Mouse (Mus musculus) kidney, adult 8-10 months (tissue): ENCODE data around the gene Fndc8.
"Not testable (repeated sequence)": the region's sequence is repeated elsewhere in the genome, so short reads cannot be mapped to it uniquely, and the experiment has no call there.

Experiments
- DNase-seq, 2 experiments: peaks; one replicate each; pipeline ENCODE4 v3.0.0; 2022

Fndc8 gene

DNA sequence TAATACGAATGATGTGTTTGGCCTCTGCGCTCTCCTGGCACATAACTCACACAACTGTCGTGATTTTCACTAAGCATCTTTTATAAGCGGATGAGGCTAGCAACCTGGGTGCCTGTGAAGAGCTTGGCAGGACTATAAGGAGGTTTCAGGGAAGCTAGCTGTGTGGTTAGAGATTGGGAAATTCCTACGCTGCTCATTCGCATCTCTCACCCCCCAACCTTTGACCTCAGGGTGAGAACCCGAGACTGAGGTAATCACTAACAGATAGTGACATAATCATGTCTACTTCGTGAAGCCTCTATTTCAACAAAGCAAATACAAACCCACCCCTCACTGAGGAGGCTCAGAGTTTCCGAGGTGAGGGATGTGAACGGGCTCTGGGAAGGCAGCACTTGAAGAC lies 28.8 kb downstream of the Fndc8 start:
- no peak for DNase-seq

DNA sequence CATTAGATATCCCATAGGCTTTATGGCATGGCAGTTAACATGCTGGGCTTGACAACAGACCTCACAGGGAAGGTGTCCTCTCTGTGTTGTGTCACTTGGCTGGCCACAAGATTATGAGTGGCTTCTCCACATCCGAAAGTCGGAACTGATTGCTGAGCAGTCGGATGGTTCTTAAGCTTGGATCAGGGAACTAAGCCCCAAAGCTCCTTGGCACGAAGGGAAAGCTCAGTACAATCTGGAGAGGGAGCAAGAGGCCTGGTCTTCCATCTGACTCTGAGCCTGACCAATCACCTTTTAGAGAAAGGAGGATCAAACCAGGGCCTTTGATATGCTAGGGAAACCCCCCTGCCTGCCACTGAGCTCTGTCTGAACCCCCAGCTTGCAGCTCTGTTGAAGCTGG lies 29.8 kb downstream of the Fndc8 start:
- DNase-seq = no peak

DNA sequence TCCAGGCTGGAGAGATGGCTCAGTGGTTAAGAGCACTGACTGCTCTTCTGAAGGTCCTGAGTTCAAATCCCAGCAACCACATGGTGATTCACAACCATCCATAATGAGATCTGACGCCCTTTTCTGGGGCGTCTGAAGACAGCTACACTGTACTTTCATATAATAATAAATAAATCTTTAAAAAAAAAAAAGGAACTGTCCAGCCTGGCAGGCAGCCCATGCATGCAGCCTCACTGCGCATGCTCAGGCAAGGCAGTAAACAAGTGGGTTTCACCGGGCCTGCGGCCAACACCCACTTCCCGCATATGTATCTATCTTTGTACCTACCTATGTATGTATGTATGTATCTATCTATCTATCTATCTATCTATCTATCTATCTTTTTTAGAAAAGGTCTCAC lies 32.0 kb downstream of the Fndc8 start:
- DNase-seq = not testable (repeated sequence)

DNA sequence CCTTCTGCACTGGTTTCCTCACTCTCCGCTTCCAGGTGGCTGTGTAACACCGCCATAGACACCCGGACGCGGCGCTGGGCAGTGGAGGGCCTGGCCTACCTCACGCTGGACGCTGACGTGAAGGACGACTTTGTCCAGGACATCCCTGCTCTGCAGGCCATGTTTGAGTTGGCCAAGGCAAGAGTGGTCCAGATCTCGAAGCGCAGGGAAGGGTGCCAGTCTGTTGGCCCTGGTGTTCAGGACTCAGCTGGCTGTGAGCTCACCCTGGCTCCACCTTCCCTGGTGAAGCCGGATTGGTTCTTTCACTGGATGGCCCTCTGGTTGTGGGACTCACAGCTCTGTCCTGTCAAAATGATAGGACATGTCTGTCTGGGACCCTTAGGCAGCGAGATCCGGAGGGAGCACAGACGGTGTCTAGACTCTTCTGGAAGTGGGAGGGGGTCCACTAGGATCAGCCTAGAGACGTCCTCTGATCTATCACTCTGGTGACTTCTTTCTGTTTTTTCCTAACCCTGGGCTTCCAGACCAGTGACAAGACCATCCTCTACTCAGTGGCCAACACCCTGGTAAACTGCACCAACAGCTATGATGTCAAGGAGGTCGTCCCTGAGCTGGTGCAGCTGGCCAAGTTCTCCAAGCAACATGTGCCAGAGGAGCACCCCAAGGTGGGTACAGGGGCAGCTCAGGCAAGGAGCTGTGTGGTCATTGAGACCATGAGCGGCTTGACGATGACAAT lies 37.1 kb downstream of the Fndc8 start:
- no peak for DNase-seq

DNA sequence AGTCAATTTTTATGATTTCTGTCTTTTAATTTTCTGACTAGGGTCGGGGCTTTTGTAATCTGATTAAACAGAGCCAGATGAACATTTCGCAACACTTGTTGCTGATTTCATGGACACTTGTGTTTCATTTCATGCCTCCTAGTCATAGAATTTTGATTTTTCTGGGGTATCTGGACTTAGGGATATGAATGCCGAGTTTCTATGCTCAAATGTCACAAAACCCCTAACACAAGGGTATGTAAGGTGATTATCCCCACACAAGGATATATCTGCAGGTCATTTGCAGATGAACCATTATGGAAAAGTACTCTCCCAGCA lies 37.7 kb downstream of the Fndc8 start:
- DNase-seq = no peak

DNA sequence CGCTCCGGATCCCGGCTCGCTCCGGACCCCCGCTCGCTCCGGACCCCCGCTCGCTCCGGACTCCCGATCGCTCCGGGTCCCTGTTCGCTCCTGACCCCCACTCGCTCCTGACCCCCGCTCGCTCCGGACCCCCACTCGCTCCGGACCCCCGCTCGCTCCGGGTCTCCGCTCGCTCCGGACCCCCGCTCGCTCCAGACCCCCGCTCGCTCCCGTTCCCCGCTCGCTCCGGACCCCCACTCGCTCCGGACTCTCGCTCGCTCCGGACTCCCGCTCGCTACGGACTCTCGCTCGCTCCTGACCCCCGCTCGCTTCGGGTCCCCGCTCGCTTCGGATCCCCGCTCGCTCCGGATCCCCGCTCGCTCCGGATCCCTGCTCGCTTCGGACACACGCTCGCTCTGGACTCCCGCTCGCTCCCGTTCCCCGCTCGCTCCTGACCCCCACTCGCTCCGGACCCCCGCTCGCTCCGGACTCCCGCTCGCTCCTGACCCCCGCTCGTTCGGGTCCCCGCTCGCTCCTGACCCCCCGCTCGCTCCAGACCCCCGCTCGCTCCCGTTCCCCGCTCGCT lies 38.5 kb downstream of the Fndc8 start:
- DNase-seq = not testable (repeated sequence)

DNA sequence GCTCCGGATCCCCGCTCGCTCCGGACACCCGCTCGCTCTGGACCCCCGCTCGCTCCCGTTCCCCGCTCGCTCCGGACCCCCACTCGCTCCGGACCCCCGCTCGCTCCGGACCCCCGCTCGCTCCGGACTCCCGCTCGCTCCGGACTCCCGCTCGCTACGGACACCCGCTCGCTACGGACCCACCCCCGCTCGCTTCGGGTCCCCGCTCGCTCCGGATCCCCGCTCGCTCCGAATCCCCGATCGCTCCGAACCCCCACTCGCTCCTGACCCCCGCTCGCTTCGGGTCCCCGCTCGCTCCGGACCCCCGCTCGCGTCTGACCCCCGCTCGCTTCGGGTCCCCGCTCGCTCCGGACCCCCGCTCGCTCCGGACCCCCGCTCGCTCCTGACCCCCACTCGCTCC lies 39.2 kb downstream of the Fndc8 start:
- not testable (repeated sequence) for DNase-seq

DNA sequence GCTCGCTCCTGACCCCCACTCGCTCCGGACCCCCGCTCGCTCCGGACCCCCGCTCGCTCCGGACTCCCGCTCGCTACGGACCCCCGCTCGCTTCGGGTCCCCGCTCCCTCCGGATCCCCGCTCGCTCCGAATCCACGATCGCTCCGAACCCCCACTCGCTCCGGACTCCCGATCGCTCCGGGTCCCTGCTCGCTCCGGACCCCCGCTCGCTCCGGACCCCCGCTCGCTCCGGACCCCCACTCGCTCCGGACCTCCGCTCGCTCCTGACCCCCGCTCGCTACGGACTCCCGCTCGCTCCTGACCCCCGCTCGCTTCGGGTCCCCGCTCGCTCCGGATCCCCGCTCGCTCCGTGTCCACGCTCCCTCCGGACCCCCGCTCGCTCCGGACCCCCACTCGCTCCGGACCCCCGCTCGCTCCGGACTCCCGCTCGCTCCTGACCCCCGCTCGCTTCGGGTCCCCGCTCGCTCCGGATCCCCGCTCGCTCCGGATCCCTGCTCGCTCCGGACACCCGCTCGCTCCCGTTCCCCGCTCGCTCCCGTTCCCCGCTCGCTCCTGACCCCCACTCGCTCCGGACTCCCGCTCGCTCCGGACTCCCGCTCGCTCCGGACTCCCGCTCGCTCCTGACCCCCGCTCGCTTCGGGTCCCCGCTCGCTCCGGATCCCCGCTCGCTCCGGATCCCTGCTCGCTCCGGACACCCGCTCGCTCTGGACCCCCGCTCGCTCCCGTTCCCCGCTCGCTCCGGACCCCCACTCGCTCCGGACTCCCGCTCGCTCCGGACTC lies 39.9 kb downstream of the Fndc8 start:
- not testable (repeated sequence) for DNase-seq

DNA sequence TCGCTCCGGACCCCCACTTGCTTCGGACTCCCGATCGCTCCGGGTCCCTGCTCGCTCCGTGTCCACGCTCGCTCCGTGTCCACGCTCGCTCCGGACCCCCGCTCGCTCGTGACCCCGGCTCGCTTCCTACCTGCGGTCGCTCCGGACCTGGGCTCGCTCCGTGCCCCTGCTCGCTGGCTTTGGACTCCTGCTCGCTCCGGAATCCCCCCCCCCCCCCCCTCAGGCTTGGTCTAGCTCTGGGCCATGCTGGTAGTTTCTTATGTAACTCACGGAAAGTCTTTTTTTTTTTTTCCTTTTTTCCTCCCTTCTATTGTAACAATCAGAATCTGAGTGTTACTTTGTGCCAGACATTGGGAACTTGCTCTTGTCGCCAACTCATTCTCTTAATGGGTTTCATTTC lies 41.3 kb downstream of the Fndc8 start:
- no peak for DNase-seq

DNA sequence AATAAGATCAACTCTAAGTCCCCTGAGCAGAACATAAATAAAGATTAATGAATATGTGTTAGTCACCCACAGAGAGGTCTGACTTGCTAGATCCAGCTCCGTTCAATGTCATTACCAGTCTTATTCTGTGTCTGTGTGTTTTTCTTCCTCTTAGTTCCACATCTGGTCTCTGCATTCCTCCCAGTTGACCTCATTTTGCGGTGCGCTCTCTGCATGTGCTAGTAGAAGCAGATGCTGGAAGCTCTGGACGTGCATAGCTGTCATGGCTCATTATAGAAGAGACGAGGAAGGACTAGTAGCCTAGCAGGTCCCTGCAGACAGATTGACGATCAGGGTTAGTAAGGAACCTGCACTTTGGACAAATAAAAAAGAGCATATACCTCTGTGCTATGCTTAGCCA lies 51.4 kb downstream of the Fndc8 start:
- no peak for DNase-seq

DNA sequence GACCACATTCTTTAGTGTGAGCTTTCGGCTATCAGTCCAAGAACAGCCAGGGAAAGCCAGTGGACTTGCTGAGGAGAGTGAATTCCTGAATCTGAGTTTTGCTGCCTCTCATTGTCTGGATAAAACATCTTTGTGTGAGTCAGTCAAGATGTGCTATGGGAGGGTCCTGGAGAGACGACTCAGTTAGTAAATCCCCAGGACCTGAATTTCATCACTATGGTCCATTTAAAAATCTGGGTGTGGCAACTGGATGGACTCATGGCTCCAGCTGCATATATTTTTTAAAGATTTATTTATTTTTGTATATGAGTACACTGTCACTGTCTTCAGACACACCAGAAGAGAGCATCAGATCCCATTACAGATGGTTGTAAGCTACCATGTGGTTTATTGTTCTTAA lies 53.7 kb downstream of the Fndc8 start:
- no peak for DNase-seq

DNA sequence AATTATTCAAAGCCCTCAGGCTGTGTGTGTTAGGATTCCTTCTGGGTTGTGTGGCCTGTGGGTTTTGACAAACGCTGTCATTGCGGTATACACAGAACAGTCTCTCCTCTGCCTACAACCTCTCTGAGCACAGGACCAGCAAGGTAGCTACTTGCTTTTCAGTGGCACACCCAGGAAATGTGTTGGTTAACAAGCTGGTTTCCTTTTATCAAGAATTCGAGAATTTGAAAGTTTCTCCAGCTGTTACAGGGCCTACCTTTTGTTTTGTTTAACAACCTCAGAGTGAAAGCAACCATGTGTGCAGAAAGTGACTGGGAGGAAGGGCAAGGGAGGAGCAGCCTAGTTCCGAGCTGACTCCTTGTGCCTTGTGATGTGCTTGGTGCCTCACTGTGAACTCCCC lies 55.5 kb downstream of the Fndc8 start:
- no peak for DNase-seq

DNA sequence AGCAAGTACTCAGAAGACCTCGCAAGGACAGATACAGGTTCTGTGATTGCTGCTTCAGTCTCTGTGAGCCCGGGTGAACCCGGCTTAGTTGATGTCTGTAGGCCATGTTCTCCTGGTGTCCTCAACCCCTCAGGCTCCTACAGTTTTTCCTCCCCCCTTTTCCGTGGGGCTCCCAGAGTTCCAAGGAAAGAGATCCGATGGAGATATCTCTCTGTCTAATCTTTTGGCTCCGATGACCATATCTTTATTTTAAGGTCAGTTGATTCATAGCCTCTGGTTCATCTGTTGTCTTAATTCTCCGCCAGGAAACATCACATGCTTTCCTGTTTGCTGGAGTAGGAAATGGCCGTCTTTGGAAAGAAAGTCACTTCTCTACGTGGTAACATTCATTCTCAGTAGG lies 57.1 kb downstream of the Fndc8 start:
- peak; percentile 28 to 65 for DNase-seq
